Mouse (Mus musculus) kidney, postnatal 10 days (tissue): ENCODE data around the gene Mgmt.

ENCODE experiments used
- DNase-seq: peaks from one replicate; pipeline ENCODE4 v3.0.0; 2021; ENCODE audit warnings: mixed read lengths

Mgmt gene

DNA sequence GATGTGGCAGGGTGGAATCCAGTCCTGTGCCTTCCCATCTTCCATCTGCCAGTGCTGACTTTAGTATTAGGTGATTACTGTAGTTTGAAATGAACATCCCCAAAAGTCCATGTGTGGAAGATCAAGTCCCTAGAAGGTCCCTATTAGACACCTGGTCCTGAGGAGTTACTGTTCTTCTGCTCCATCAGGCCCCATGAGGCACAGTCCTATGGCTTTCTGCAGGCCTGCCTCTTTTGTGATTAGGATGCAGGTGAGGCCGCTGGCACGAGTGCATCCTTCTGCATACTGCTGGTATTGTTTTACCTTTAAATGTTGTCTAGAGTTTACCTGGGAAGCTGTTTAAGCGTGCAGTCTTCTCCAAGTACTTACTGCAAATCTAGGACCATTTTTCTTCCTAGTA, 21.6 kb downstream of the Mgmt start:
- no peak for DNase-seq

- no peak for DNase-seq
Measured at GRCm38 (mm10) chr7:136920976-136921755, 26.8 kb downstream of the Mgmt start.

DNA sequence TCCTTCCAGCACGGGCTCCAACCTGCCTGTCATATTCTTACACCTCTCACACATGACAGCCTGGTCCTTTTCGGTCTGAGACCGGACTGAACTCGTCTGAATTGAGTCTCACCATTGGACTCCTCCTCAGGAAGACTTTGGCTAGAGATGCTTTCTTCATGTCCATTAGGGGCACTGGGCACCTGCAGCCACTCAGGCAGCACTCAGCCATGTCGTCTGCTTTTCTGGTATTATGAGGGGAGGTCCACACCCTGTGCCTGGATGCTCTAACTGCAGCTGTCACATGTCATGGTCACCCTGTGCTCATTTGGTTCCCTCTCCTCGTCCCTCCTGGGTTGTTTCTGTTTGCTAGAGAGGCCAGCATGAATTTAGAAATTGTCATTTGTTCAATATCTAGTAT, 27.8 kb downstream of the Mgmt start:
- no peak for DNase-seq

DNA sequence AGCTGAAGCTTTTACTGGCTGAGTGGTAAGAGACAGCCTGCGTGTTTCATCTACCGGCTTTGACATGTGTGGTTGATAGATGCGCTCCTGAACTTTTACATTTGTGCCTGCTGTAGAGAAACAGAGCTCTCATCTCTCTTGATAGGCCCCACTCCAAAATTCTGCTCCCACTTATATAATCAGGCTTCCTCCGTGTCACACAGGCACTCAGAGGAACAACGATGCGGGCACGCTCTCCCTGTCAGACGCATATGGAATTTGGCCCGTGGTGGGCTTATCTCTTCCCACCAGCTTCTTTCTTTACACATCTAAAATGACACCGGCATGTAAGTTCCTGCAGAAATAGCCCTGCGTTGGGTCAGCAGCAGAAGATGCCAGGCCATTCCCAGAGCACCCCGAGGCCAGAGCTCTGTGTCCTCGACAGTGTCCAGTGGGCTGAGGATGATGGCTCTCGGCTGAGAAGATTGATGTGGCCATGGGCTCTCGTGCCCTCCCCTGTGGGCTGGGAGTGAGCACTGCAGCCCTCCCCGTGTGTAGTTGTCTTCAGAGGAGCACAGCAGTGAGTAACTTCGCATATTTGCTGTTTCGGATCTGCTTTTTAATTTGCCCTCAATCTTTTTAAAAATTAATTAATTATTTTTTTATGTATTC, 30.3 kb downstream of the Mgmt start:
- DNase-seq: no peak

GRCm38 (mm10) chr7:136926178-136926577, 31.8 kb downstream of the Mgmt start:
- no peak for DNase-seq

DNA sequence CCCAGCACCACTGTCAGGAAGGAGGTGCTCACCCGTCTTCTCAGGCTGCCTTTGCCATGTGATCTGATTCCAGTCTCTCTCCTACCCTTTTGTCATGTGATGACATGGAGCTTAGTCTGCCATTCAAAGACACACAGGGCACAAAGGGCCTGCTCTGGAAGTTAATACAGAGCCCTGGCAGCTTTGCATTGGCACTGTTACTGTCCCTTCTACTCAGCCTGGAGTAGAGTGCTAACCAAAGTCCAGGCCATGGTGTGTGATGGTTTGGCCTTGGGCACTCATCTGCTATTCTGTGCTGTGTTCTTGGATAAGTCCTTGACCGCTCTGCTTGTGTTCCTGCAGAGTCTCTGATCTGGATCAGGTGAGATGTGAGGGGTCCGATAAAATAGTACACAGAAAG, 36.0 kb downstream of the Mgmt start:
- DNase-seq: no peak

- DNase-seq: peak; percentile 15
Measured at GRCm38 (mm10) chr7:136933367-136933766, 39.0 kb downstream of the Mgmt start.

DNA sequence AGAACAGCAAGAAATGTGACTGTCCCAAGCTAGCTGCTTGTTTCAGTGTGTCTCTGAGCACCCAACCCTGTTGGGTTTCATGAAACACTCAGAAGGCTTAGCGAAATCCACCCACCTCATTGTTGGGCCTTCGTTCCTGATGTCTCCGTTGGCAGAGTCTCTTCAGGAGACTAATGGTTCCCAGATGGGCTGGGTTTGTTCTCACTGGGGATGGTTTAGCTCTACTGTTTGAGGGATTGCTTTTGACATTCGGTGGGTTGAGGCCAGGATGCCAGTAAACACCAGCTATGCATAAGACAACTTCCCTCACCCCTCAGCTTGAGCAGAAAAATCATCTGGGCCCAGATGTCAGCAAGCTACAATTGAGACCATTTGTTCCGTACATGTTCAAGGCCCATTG, 39.9 kb downstream of the Mgmt start:
- DNase-seq: no peak

GRCm38 (mm10) chr7:136934784-136935183, 40.4 kb downstream of the Mgmt start:
- peak; percentile 50 for DNase-seq

DNA sequence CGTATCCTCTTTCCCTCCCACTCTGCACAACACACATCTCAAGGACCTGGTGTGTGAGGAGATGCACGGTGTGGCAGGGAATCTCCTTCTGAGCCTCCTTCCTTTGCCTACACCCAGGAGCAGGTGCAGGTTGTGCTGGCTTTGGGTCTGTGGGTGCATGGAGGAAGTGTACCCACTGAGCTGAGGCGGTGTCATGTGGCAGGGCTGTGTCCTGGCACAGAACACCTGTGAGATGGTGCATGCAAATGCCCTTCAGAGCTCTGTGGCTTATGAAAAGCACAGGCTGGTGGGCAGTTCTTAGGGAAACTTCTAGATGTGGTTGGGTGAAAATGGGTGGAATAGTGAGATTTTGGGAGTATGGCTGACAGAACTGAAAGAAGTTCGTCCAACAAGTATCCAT, 44.0 kb downstream of the Mgmt start:
- DNase-seq: no peak

DNA sequence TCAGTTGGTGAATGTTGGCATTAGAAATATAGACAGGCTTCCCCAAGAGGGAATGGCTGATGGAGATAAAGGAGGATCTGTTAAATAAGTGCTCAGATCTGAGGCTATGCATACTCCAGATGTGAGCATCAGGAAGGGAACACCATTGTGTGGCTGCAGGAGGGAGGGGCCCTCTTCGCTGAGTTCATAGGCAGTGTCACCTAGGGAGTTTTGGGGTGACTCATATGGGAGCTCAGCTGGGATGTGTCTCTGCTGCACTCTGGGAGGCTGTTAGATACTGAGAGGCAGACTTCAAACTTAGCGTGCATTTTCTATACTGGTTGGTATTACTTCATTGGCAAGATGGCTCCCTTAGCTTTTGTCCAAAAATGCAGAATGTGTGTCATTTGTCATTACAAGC, 48.0 kb downstream of the Mgmt start:
- no peak for DNase-seq

- DNase-seq: no peak
Measured at GRCm38 (mm10) chr7:136943886-136944285, 49.5 kb downstream of the Mgmt start.

GRCm38 (mm10) chr7:136945697-136946096, 51.3 kb downstream of the Mgmt start:
- no peak for DNase-seq

- peak; percentile 24 for DNase-seq
Measured at GRCm38 (mm10) chr7:136946131-136946530, 51.7 kb downstream of the Mgmt start.

DNA sequence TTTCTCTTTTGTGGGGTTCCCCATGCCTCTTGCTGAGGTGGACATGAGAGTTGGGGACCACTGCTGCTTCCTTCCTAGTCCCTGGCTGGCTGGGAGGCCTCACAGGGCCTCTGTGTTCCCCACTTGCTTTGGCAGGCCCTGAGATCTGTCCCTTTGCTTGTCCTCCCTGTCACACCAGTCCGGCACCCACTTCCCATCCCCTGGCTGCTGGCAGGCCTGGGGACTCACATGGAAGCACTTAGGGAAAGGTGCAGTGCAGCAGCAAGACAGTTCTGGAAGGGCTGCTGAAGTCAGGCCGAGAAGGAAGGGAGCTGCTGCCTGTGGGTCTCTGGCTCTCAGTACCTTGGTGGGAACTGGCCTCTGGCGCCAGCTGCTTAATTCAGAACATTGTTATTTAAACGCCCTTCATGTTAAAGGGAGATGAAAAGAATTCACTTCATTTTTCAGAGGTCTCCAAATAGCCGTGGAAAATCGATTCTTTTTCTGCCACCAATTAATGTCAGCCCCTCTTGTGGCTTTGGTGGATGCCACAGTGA, 53.9 kb downstream of the Mgmt start:
- DNase-seq: no peak

DNA sequence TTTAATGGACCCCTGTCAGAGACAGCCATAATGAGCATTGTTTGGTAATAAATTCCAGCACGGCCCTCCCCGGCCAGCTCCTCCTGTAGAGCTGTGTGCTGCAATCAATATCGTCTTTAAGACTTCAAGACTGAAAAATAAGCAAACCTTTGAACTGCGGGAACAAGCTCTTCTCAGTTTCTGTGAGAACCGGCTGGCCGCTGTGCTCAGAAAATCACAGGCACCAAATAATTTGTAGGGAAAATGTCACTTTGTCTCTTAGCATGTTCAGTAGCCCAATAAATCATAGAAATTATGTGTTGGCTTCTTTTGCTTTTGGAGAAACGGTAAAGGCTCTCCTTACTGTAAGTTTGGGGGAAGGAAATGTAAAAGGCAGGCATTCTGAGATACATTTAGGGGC, 58.2 kb downstream of the Mgmt start:
- DNase-seq: peak; percentile 25

DNA sequence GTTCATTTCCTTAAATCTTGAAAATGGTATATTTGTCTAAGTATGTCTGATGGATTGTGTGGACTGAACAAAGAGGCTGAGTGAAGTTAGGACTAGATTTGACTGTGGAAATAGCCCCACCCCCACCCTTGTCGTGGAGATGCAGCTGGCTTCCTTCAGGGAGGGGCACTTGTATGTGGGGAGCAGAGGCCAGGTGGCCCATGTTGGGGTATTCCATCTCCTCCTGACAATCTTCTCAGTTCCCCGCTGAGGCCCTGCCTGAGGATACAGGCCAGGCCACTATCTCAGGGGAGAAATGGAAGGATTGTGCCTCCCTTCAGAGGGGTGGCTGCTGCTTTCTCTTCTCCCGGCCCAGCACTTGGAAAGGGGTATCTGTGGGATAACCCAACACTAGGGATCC, 58.8 kb downstream of the Mgmt start:
- no peak for DNase-seq

DNA sequence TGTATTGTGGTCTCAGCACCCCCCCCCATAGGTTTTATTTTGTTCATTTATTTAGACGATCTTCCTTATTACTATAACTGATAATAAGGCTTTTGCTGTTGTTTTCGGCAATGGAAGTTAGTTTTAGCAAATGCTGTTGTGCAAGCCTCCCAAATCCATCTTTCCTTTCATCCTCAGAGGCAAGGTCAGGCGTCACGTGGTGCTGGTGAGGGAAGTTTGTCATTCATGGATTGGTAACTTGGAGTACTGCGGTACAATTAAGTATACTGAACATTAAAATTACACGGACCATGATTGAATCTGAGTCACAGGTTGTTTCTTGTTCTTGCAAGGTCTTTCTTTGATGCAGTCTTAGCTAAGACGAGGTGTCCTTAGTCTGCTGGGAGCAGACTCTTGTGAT, 77.9 kb downstream of the Mgmt start:
- DNase-seq: no peak

DNA sequence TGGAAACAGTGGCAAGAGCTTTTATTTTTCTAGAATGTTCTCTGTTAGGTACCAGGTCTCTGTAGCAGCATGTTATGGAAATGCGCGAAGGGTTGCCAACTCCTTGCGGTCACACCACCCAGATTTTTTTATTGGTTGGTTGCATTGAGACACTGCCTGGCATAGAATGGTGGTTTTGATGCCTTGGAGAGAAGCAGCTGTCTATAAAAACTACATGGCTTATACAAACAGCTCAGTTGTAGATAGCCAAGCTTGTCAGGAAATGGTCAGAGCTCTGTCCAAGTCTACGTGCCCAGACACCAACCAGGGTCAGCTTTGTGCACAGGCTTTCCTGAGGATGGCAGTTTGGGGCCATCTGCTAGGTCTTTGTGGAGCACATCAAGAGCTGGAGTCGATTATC, 80.6 kb downstream of the Mgmt start:
- no peak for DNase-seq

- DNase-seq: no peak
Measured at GRCm38 (mm10) chr7:136997456-136997855, 103.0 kb downstream of the Mgmt start.

GRCm38 (mm10) chr7:137000703-137001102, 106.3 kb downstream of the Mgmt start:
- DNase-seq: no peak

GRCm38 (mm10) chr7:137001215-137001614, 106.8 kb downstream of the Mgmt start:
- DNase-seq: no peak

DNA sequence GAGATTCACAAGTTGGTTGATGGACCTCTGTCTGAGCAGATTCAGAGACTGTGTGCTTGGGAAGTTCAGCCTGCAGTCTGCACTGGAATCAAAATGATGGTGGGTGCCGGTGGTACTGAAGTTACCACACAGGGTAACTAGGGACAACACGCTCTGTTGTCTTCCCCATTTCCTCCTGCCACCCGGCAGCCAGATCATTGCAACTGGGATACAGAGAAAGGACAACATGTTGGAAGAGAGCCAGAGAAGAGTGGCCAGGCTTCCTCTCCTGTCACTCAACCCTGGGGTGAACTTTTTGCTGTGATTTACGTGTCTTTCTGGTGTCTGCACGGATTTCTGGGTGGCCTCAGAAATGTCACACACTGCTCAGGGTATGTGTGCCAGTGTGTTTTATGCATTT, 107.4 kb downstream of the Mgmt start:
- DNase-seq: peak; percentile 33

DNA sequence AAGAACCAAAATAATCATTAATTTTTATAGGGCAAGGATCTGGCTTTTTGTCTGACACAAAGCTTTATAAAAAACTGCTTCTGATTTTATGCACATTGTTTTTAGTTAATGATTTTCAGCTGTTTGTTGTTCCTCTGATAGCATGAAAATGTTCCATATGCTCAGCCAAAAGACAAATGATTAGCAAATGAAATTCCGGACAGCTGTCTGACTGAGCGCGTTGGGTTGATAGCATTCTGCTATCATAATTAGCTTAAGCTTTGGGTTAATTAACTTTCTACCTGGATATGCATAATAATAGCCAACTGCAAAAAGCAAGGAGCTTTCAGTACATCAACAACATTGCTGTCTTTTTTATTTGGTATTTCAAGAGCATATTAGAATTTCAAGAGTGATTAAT, 108.0 kb downstream of the Mgmt start:
- no peak for DNase-seq
